Mouse (Mus musculus) brain, embryonic 14.5 days (tissue): ENCODE results near the gene Lep.

ENCODE experiments used
- CTCF ChIP-seq: fragments of 200-500 bp; IDR thresholded peaks from 2 replicates; pipeline ENCODE4 v1.5.1; 2012; ENCODE audit warnings: inconsistent platforms, mild to moderate bottlenecking, moderate library complexity, borderline replicate concordance; ENCODE audit not compliant: insufficient read depth, insufficient read length; ENCODE audit errors: extremely low read depth
- POLR2A ChIP-seq: fragments of 200-500 bp; IDR thresholded peaks from 2 replicates; pipeline ENCODE4 v1.6.1; 2012; ENCODE audit warnings: mild to moderate bottlenecking, inconsistent platforms, borderline replicate concordance; ENCODE audit not compliant: poor library complexity, insufficient read depth, insufficient read length, severe bottlenecking; ENCODE audit errors: extremely low read depth

DNA sequence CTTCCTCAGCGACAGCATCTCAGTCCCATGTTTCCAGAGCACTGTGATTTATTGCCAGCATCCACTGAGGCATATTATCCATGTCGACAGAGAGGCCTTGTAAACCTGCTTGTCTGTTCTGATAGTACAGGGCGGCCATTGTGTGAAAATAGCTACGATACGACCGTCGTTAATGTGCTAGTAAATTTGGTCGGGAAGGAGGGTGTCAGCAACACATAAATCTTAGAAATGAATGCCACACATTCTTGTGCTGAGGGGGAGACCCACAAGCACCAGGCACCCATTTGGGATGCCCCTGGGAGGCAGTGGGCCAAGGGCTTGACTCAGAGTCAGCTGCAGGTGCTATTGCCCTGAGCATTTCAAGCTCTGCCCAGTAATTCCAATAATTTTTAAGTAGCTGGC, 6.4 kb downstream of the Lep start:
- no peak for TF ChIP-seq CTCF
- TF ChIP-seq POLR2A = no peak
